Mouse (Mus musculus): ENCODE measurements at regions not wholly inside any gene's neighbourhood (a gene's known extent, or its start where the extent isn't known, plus 50 kb on each side); places are given as distances from the start of the nearest gene placed in this dataset.

- WGBS, result 46% methylated on average over 3 of the region's 3 CpGs
- DNase-seq (ENCODE audit: low read depth, low spot score), result peak; percentile 18
Observed at GRCm38 (mm10) chr5:100249757-100250156, 90.1 kb upstream of the Tmem150c start.

- 52% methylated on average over 5 of the region's 5 CpGs for WGBS
- no peak for DNase-seq (ENCODE audit: low read depth, low spot score)
Observed at GRCm38 (mm10) chr5:100248611-100249010, 89.0 kb upstream of the Tmem150c start.

- 96% methylated on average over 2 of the region's 2 CpGs for WGBS
- no peak for DNase-seq (ENCODE audit: low read depth, low spot score)
Observed at GRCm38 (mm10) chr5:100246709-100247108, 87.1 kb upstream of the Tmem150c start.

- no peak for DNase-seq (ENCODE audit: low read depth, low spot score)
- WGBS, result 50% methylated on average over 3 of the region's 3 CpGs
Observed at GRCm38 (mm10) chr5:100244811-100245210, 85.2 kb upstream of the Tmem150c start.

- WGBS, result 56% methylated on average over 6 of the region's 6 CpGs
Observed at GRCm38 (mm10) chr5:100240876-100241275, 81.3 kb upstream of the Tmem150c start.

GRCm38 (mm10) chr5:100239632-100240031, 80.0 kb upstream of the Tmem150c start:
- DNase-seq (ENCODE audit: low read depth, low spot score), result no peak
- WGBS, result 69% methylated on average over 7 of the region's 7 CpGs

More at GRCm38 (mm10) chr5:100240876-100241275, 81.3 kb upstream of the Tmem150c start:
- no peak for DNase-seq (ENCODE audit: low read depth, low spot score)

- no peak for DNase-seq (ENCODE audit: low read depth, low spot score)
- WGBS, result 83% methylated on average over 15 of the region's 15 CpGs
Observed at GRCm38 (mm10) chr5:100238287-100239036, 78.9 kb upstream of the Tmem150c start.

- no peak for DNase-seq (ENCODE audit: low read depth, low spot score)
- 86% methylated on average over 12 of the region's 12 CpGs for WGBS
Observed at GRCm38 (mm10) chr5:100237674-100238278, 78.2 kb upstream of the Tmem150c start.

GRCm38 (mm10) chr5:100236277-100236676, 76.7 kb upstream of the Tmem150c start:
- 85% methylated on average over 17 of the region's 17 CpGs for WGBS
- DNase-seq (ENCODE audit: low read depth, low spot score), result no peak

GRCm38 (mm10) chr5:100232076-100232475, 72.5 kb upstream of the Tmem150c start:
- WGBS, result 83% methylated on average over 7 of the region's 7 CpGs
- DNase-seq (ENCODE audit: low read depth, low spot score), result no peak

GRCm38 (mm10) chr5:100231574-100231973, 72.0 kb upstream of the Tmem150c start:
- DNase-seq (ENCODE audit: low read depth, low spot score), result no peak
- 82% methylated on average over 11 of the region's 11 CpGs for WGBS

- WGBS, result 40% methylated on average over 4 of the region's 4 CpGs
Observed at GRCm38 (mm10) chr5:100230038-100230437, 70.4 kb upstream of the Tmem150c start.

GRCm38 (mm10) chr5:100227888-100228287, 68.3 kb upstream of the Tmem150c start:
- WGBS, result 37% methylated on average over 5 of the region's 5 CpGs
- DNase-seq (ENCODE audit: low read depth, low spot score), result no peak

More at GRCm38 (mm10) chr5:100230038-100230437, 70.4 kb upstream of the Tmem150c start:
- DNase-seq (ENCODE audit: low read depth, low spot score), result no peak

- no peak for DNase-seq (ENCODE audit: low read depth, low spot score)
- WGBS, result 78% methylated on average over 17 of the region's 17 CpGs
Observed at GRCm38 (mm10) chr5:100226571-100227235, 67.1 kb upstream of the Tmem150c start.

GRCm38 (mm10) chr5:100225491-100225890, 65.9 kb upstream of the Tmem150c start:
- no peak for DNase-seq (ENCODE audit: low read depth, low spot score)
- WGBS, result 28% methylated on average over 7 of the region's 7 CpGs

GRCm38 (mm10) chr5:100224773-100225363, 65.3 kb upstream of the Tmem150c start:
- no peak for DNase-seq (ENCODE audit: low read depth, low spot score)
- WGBS, result 39% methylated on average over 10 of the region's 10 CpGs

GRCm38 (mm10) chr5:100221005-100221583, 61.5 kb upstream of the Tmem150c start:
- WGBS, result 64% methylated on average over 10 of the region's 10 CpGs
- no peak for DNase-seq (ENCODE audit: low read depth, low spot score)

- DNase-seq (ENCODE audit: low read depth, low spot score), result no peak
- WGBS, result 81% methylated on average over 11 of the region's 11 CpGs
Observed at GRCm38 (mm10) chr5:100220320-100220719, 60.7 kb upstream of the Tmem150c start.

- no peak for DNase-seq (ENCODE audit: low read depth, low spot score)
- WGBS, result 92% methylated on average over 3 of the region's 3 CpGs
Observed at GRCm38 (mm10) chr5:100218256-100218851, 58.7 kb upstream of the Tmem150c start.
